Comparison of ENCODE assay signal across 24 mouse cellular contexts in the genomic region with DNA sequence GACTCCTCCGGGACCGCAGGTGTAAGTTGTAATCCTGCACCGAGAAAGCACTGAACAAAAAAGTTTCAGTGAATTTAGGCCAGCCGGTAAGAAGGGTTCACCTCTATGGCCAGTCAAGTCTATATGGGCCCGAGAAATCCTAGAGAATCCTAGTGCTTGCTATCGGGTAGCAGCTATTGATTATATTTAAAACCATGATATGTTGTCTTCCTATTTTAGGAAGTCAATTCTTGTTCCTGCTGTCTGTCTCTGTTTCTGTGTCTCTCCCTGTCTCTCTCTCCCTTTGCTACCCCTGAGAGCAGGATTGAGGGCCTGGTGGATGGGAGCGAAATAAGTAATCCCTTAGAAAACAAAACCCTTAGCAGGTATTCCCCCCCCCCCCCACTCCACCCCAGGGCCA. TPM values are rescaled to one million over a fixed set of nuclear protein-coding genes. Genes with fewer than 3 reads are reported as not detected.
DNase-seq lines count a peak whose midpoint lies in the region; ATAC-seq and TF ChIP-seq lines count a peak whose summit lies in the region.
"Had no signal": no experiment of that assay in that cellular context is flagged by ENCODE, and none has a peak within 500 bp of the region (broad histone marks: within the 10 kb centered on the region; RNA-seq: fewer than 3 reads in every experiment).

No protein-coding gene starts in this region.

- H3K4me2 ChIP-seq in heart, embryonic 12.5 days = no peak overlapping the region
- H3K4me2 ChIP-seq in kidney, postnatal 0 days (ENCODE audit: low read length) = no peak overlapping the region

- H3K27me3 ChIP-seq in heart, embryonic 12.5 days (replicated peaks) = peaks cover 84% of the 10 kb centered on the region
- peaks cover 79% of the 10 kb centered on the region for H3K27me3 ChIP-seq in kidney, postnatal 0 days (ENCODE audit: insufficient read depth, low read length)
- peaks cover 82% of the 10 kb centered on the region for H3K27me3 ChIP-seq in E14TG2a.4 (ENCODE audit: insufficient read depth, low read length)
- peaks cover 100% of the 10 kb centered on the region for H3K27me3 ChIP-seq in forebrain, embryonic 10.5 days (ENCODE audit: poor library complexity, severe bottlenecking)
- H3K27me3 ChIP-seq: CH12.LX had no signal

- DNase-seq in heart, adult 8-10 months (ENCODE audit: low spot score) = no peak
- no peak for DNase-seq in kidney, postnatal 0 days (ENCODE audit: low spot score)
- DNase-seq in kidney, postnatal 25 days = no peak
- no peak for DNase-seq in spleen, postnatal 36 days (ENCODE audit: low spot score in 2 of 2)
- no peak for DNase-seq in forebrain, embryonic 10.5 days (ENCODE audit: extremely low spot score, low spot score)
- DNase-seq: adrenal gland, adult 8-10 months; adrenal gland, postnatal 36 days; cerebellum, adult 11 months; cerebellum, adult 8-10 months; cerebellum, postnatal 14 days; gastrocnemius, adult 2 months; gastrocnemius, postnatal 25 days had no signal

- peak overlapping the region; percentile 64; the same call in 1 of the 2 replicates for H3K4me3 ChIP-seq in heart, embryonic 12.5 days
- 0 out of 2 replicates have a peak overlapping the region, but pooled peaks have one; percentile 5 for H3K4me3 ChIP-seq in kidney, postnatal 0 days (replicated peaks; ENCODE audit: low read depth, low read length)
- peak overlapping the region; percentile 87 for H3K4me3 ChIP-seq in E14TG2a.4 (replicated peaks; ENCODE audit: low read length)
- no peak overlapping the region for H3K4me3 ChIP-seq in forebrain, embryonic 10.5 days

- no peak for ATAC-seq in heart, embryonic 12.5 days (ENCODE audit: insufficient number of reproducible peaks, low FRiP score)
- ATAC-seq in kidney, postnatal 0 days (replicated peaks; ENCODE audit: low FRiP score, low read depth) = no peak

- H3K9me3 ChIP-seq in heart, embryonic 12.5 days (replicated peaks) = no peaks in the 10 kb centered on the region
- no peaks in the 10 kb centered on the region for H3K9me3 ChIP-seq in kidney, postnatal 0 days (replicated peaks; ENCODE audit: low read length)
- H3K9me3 ChIP-seq in E14TG2a.4 (ENCODE audit: low read length) = no peaks in the 10 kb centered on the region
- no peaks in the 10 kb centered on the region for H3K9me3 ChIP-seq in forebrain, embryonic 10.5 days
- H3K9me3 ChIP-seq: embryonic facial prominence, embryonic 13.5 days; heart, embryonic 10.5 days; hindbrain, embryonic 12.5 days had no signal

- peaks cover 12% of the 10 kb centered on the region for H3K4me1 ChIP-seq in heart, embryonic 12.5 days (replicated peaks)
- no peaks in the 10 kb centered on the region for H3K4me1 ChIP-seq in kidney, postnatal 0 days (replicated peaks; ENCODE audit: insufficient read depth, low read length)
- peaks cover 3% of the 10 kb centered on the region; the same call in 1 of the 2 replicates for H3K4me1 ChIP-seq in E14TG2a.4 (replicated peaks; ENCODE audit: low read depth, low read length)
- H3K4me1 ChIP-seq in forebrain, embryonic 10.5 days = peaks cover 18% of the 10 kb centered on the region

- no peak overlapping the region for H3K9ac ChIP-seq in heart, embryonic 12.5 days
- H3K9ac ChIP-seq in kidney, postnatal 0 days (ENCODE audit: low read depth, low read length) = no peak overlapping the region
- H3K9ac ChIP-seq: hindbrain, embryonic 12.5 days had no signal

- no peak overlapping the region for H3K27ac ChIP-seq in heart, embryonic 12.5 days (ENCODE audit: poor library complexity, severe bottlenecking)
- no peak overlapping the region for H3K27ac ChIP-seq in kidney, postnatal 0 days
- H3K27ac ChIP-seq in forebrain, embryonic 10.5 days = no peak overlapping the region
- H3K27ac ChIP-seq: embryonic facial prominence, embryonic 13.5 days; gastrocnemius, adult 2 months; heart, embryonic 10.5 days; hindbrain, embryonic 12.5 days had no signal

- H3K36me3 ChIP-seq in heart, embryonic 12.5 days = no peaks in the 10 kb centered on the region
- H3K36me3 ChIP-seq in kidney, postnatal 0 days (ENCODE audit: insufficient read depth, low read length) = no peaks in the 10 kb centered on the region
- H3K36me3 ChIP-seq in E14TG2a.4 (ENCODE audit: insufficient read depth, low read length) = no peaks in the 10 kb centered on the region
- H3K36me3 ChIP-seq in forebrain, embryonic 10.5 days (replicated peaks) = no peaks in the 10 kb centered on the region
- H3K36me3 ChIP-seq: embryonic facial prominence, embryonic 13.5 days; heart, embryonic 10.5 days; hindbrain, embryonic 12.5 days had no signal

- TF ChIP-seq CTCF in kidney, postnatal 0 days (IDR thresholded peaks at IDR 0.05; ENCODE audit: low read depth) = no peak
- no peak for TF ChIP-seq CTCF in E14TG2a.4 (conservative IDR thresholded peaks at IDR 0.05; ENCODE audit: low read length)

- WGBS in heart, embryonic 12.5 days = 6% methylated on average over 7 of the region's 7 CpGs
- WGBS in kidney, postnatal 0 days = 15% methylated on average over 7 of the region's 7 CpGs
- WGBS in forebrain, embryonic 10.5 days = under 1% methylated on average over 7 of the region's 7 CpGs

RNA-seq across cellular contexts. Expression of gene Cdkn2a, which starts 0.9 kb away (rescaled TPM):
- not detected in 2 replicates for polyA plus RNA-seq in heart, embryonic 12.5 days (2016; fragmentation: Nextera tagmentation; extraction: Ambion mirVana)
- total RNA-seq in heart, adult 8-10 months (2022) = under 1 TPM in 2 of 4 experiments, not detected in 2; 0.32 to 0.62 TPM
- not detected in 2 replicates for polyA plus RNA-seq in kidney, postnatal 0 days (2015; fragmentation: Nextera tagmentation; extraction: Ambion mirVana)
- not detected in 2 replicates for polyA plus RNA-seq in forebrain, embryonic 10.5 days (2016; fragmentation: Nextera tagmentation; extraction: Ambion mirVana)
- total RNA-seq: CH12.LX; common myeloid progenitor, adult 5-6 weeks; gastrocnemius, adult 2 months; gastrocnemius, postnatal 25 days; granulocyte monocyte progenitor cell, adult 5-6 weeks; heart, postnatal 25 days had no signal
- polyA plus RNA-seq: embryonic facial prominence, embryonic 13.5 days; forebrain, embryonic 14.5 days; heart, embryonic 10.5 days; heart, embryonic 16.5 days; hindbrain, embryonic 12.5 days; intestine, embryonic 16.5 days had no signal

RNA-seq across cellular contexts. Expression of gene Cdkn2b, which starts 17.3 kb away (rescaled TPM):
- polyA plus RNA-seq in heart, embryonic 12.5 days (2016; fragmentation: Nextera tagmentation; extraction: Ambion mirVana) = 1.8 and 2.7 TPM in 2 replicates
- total RNA-seq in heart, adult 8-10 months (2022) = 1 to 10 TPM in 1 of 4 experiments, under 1 TPM in 3; 0.50 to 1.9 (median 0.71) TPM
- polyA plus RNA-seq in kidney, postnatal 0 days (2015; fragmentation: Nextera tagmentation; extraction: Ambion mirVana) = 3.3 and 4.9 TPM in 2 replicates
- 0.10 and 0.15 TPM in 2 replicates for polyA plus RNA-seq in forebrain, embryonic 10.5 days (2016; fragmentation: Nextera tagmentation; extraction: Ambion mirVana)
- total RNA-seq: CH12.LX; common myeloid progenitor, adult 5-6 weeks; granulocyte monocyte progenitor cell, adult 5-6 weeks had no signal
